Mouse (Mus musculus): ENCODE measurements around the gene S100a5. TPM values are rescaled to one million over a fixed set of nuclear protein-coding genes. Genes with fewer than 3 reads are reported as not detected.
A peak's percentile ranks its signal among the peaks of the same experiment; 100 is the strongest.

The S100a5 gene
- polyA plus RNA-seq, 1 experiment, result not detected

GRCm38 (mm10) chr3:90582156-90582555 is 26.2 kb upstream of the S100a5 start:
- H3K27me3 ChIP-seq (ENCODE audit: control insufficient read depth, insufficient read depth, low read length), result no peaks in the 10 kb centered on the region
- H3K4me1 ChIP-seq (ENCODE audit: control insufficient read depth, insufficient read depth, insufficient read length), result peaks cover 17% of the 10 kb centered on the region; the same call in 1 of the 2 replicates
- no peak overlapping the region for H3K4me3 ChIP-seq (ENCODE audit: extremely low read depth, insufficient read depth, insufficient read length)
- H3K36me3 ChIP-seq (ENCODE audit: control insufficient read depth, insufficient read depth, low read length), result no peaks in the 10 kb centered on the region
- WGBS, result 98% methylated on average over 1 of the region's 1 CpGs
- DNase-seq (ENCODE audit: low read depth in 1 of 2, low spot score in 2 of 2), result no peak
- H3K27ac ChIP-seq (ENCODE audit: insufficient read depth, low read length), result no peak overlapping the region
- TF ChIP-seq POLR2A (IDR thresholded peaks at IDR 0.05; ENCODE audit: low read depth, low read length) (no peak), CTCF (IDR thresholded peaks at IDR 0.05; ENCODE audit: extremely low read depth, insufficient read depth, insufficient read length, insufficient replicate concordance) (no peak)

GRCm38 (mm10) chr3:90582556-90582955 is 25.8 kb upstream of the S100a5 start:
- H3K27me3 ChIP-seq (ENCODE audit: control insufficient read depth, insufficient read depth, low read length), result no peaks in the 10 kb centered on the region
- no peak for DNase-seq (ENCODE audit: low read depth in 1 of 2, low spot score in 2 of 2)
- WGBS, result 92% methylated on average over 4 of the region's 4 CpGs
- no peak overlapping the region for H3K4me3 ChIP-seq (ENCODE audit: extremely low read depth, insufficient read depth, insufficient read length)
- peaks cover 20% of the 10 kb centered on the region; the same call in 1 of the 2 replicates for H3K4me1 ChIP-seq (ENCODE audit: control insufficient read depth, insufficient read depth, insufficient read length)
- H3K27ac ChIP-seq (ENCODE audit: insufficient read depth, low read length), result no peak overlapping the region
- no peaks in the 10 kb centered on the region for H3K36me3 ChIP-seq (ENCODE audit: control insufficient read depth, insufficient read depth, low read length)
- no peak for TF ChIP-seq CTCF (IDR thresholded peaks at IDR 0.05; ENCODE audit: extremely low read depth, insufficient read depth, insufficient read length, insufficient replicate concordance)
- no peak for TF ChIP-seq POLR2A (IDR thresholded peaks at IDR 0.05; ENCODE audit: low read depth, low read length)

GRCm38 (mm10) chr3:90583893-90584292 is 24.4 kb upstream of the S100a5 start:
- TF ChIP-seq POLR2A (IDR thresholded peaks at IDR 0.05; ENCODE audit: low read depth, low read length), result no peak
- TF ChIP-seq CTCF (IDR thresholded peaks at IDR 0.05; ENCODE audit: extremely low read depth, insufficient read depth, insufficient read length, insufficient replicate concordance), result no peak
- Histone ChIP-seq H3K27me3 (ENCODE audit: control insufficient read depth, insufficient read depth, low read length) (no peaks in the 10 kb centered on the region), H3K4me3 (ENCODE audit: extremely low read depth, insufficient read depth, insufficient read length) (no peak overlapping the region), H3K27ac (ENCODE audit: insufficient read depth, low read length) (no peak overlapping the region), H3K4me1 (ENCODE audit: control insufficient read depth, insufficient read depth, insufficient read length) (peaks cover 27% of the 10 kb centered on the region; the same call in 1 of the 2 replicates), H3K36me3 (ENCODE audit: control insufficient read depth, insufficient read depth, low read length) (no peaks in the 10 kb centered on the region)
- 36% methylated on average over 3 of the region's 3 CpGs for WGBS
- no peak for DNase-seq (ENCODE audit: low read depth in 1 of 2, low spot score in 2 of 2)

- H3K27me3 ChIP-seq (ENCODE audit: control insufficient read depth, insufficient read depth, low read length), result no peaks in the 10 kb centered on the region
- no peaks in the 10 kb centered on the region for H3K36me3 ChIP-seq (ENCODE audit: control insufficient read depth, insufficient read depth, low read length)
- peak; percentile 43 to 55 for DNase-seq (ENCODE audit: low read depth in 1 of 2, low spot score in 2 of 2)
- H3K4me1 ChIP-seq (ENCODE audit: control insufficient read depth, insufficient read depth, insufficient read length), result peaks cover 40% of the 10 kb centered on the region; the same call in 1 of the 2 replicates
- no peak overlapping the region for H3K4me3 ChIP-seq (ENCODE audit: extremely low read depth, insufficient read depth, insufficient read length)
- no peak for TF ChIP-seq POLR2A (IDR thresholded peaks at IDR 0.05; ENCODE audit: low read depth, low read length)
- TF ChIP-seq CTCF (IDR thresholded peaks at IDR 0.05; ENCODE audit: extremely low read depth, insufficient read depth, insufficient read length, insufficient replicate concordance), result peak; percentile 77; the same call in 1 of the 2 replicates
- 27% methylated on average over 5 of the region's 5 CpGs for WGBS
- H3K27ac ChIP-seq (ENCODE audit: insufficient read depth, low read length), result no peak overlapping the region
These were observed 22.7 kb upstream of the S100a5 start for GRCm38 (mm10) chr3:90585595-90585994.

- Histone ChIP-seq H3K27ac (ENCODE audit: insufficient read depth, low read length) (peak overlapping the region; percentile 87), H3K36me3 (ENCODE audit: control insufficient read depth, insufficient read depth, low read length) (no peaks in the 10 kb centered on the region), H3K4me1 (ENCODE audit: control insufficient read depth, insufficient read depth, insufficient read length) (peaks cover 40% of the 10 kb centered on the region; the same call in 1 of the 2 replicates), H3K27me3 (ENCODE audit: control insufficient read depth, insufficient read depth, low read length) (no peaks in the 10 kb centered on the region), H3K4me3 (ENCODE audit: extremely low read depth, insufficient read depth, insufficient read length) (no peak overlapping the region)
- DNase-seq (ENCODE audit: low read depth in 1 of 2, low spot score in 2 of 2), result no peak
- 50% methylated on average over 15 of the region's 15 CpGs for WGBS
- TF ChIP-seq POLR2A (IDR thresholded peaks at IDR 0.05; ENCODE audit: low read depth, low read length), result no peak
- no peak for TF ChIP-seq CTCF (IDR thresholded peaks at IDR 0.05; ENCODE audit: extremely low read depth, insufficient read depth, insufficient read length, insufficient replicate concordance)
These were observed 22.2 kb upstream of the S100a5 start for GRCm38 (mm10) chr3:90586016-90586643.

- H3K27me3 ChIP-seq (ENCODE audit: control insufficient read depth, insufficient read depth, low read length), result no peaks in the 10 kb centered on the region
- peak overlapping the region; percentile 2; the same call in 1 of the 2 replicates for H3K4me3 ChIP-seq (ENCODE audit: extremely low read depth, insufficient read depth, insufficient read length)
- peak overlapping the region; percentile 87 for H3K27ac ChIP-seq (ENCODE audit: insufficient read depth, low read length)
- peak; percentile 63 to 90 for DNase-seq (ENCODE audit: low read depth in 1 of 2, low spot score in 2 of 2)
- H3K4me1 ChIP-seq (ENCODE audit: control insufficient read depth, insufficient read depth, insufficient read length), result peaks cover 40% of the 10 kb centered on the region; the same call in 1 of the 2 replicates
- 11% methylated on average over 10 of the region's 10 CpGs for WGBS
- H3K36me3 ChIP-seq (ENCODE audit: control insufficient read depth, insufficient read depth, low read length), result no peaks in the 10 kb centered on the region
- no peak for TF ChIP-seq CTCF (IDR thresholded peaks at IDR 0.05; ENCODE audit: extremely low read depth, insufficient read depth, insufficient read length, insufficient replicate concordance)
- no peak for TF ChIP-seq POLR2A (IDR thresholded peaks at IDR 0.05; ENCODE audit: low read depth, low read length)
These were observed 21.4 kb upstream of the S100a5 start for GRCm38 (mm10) chr3:90586906-90587305.
